Mouse (Mus musculus) midbrain, embryonic 14.5 days (tissue): Measurements from ENCODE around the gene Atp8a2. TPM values are rescaled to one million over a fixed set of nuclear protein-coding genes. Genes with fewer than 3 reads are reported as not detected.
"Not testable (repeated sequence)": the region's sequence is repeated elsewhere in the genome, so short reads cannot be mapped to it uniquely, and the experiment has no call there.

ENCODE experiments used
- ATAC-seq: fragments of 200-750 bp; cut with Nextera tagmentation; 2 replicates; pipeline ENCODE4 v1.8.0; 2017; ENCODE audit warnings: moderate number of reproducible peaks, moderate library complexity; ENCODE audit not compliant: low FRiP score, low TSS enrichment
- DNase-seq: peaks from one replicate; pipeline ENCODE4 v3.0.0-alpha.2; 2015
- H3K27ac ChIP-seq: fragments of 300-500 bp; sonication (generic); replicated peaks from 2 replicates; pipeline ENCODE4 v1.5.1; 2014; ENCODE audit warnings: mild to moderate bottlenecking, low read depth, low read length, moderate library complexity
- H3K27me3 ChIP-seq: fragments of 300-500 bp; sonication (generic); 2 replicates; pipeline ENCODE4 v1.6.1; 2014; ENCODE audit warnings: low read length, control low read depth, mixed read lengths; ENCODE audit not compliant: control insufficient read depth, insufficient read depth
- H3K36me3 ChIP-seq: fragments of 300-500 bp; sonication (generic); 2 replicates; pipeline ENCODE4 v1.6.1; 2014; ENCODE audit warnings: low read length, control low read depth; ENCODE audit not compliant: control insufficient read depth, insufficient read depth
- H3K4me1 ChIP-seq: fragments of 300-500 bp; sonication (generic); 2 replicates; pipeline ENCODE4 v1.6.1; 2014; ENCODE audit warnings: mild to moderate bottlenecking, antibody characterized with exemption, low read length, control low read depth; ENCODE audit not compliant: control insufficient read depth, insufficient read depth
- H3K4me2 ChIP-seq: fragments of 300-500 bp; sonication (generic); 2 replicates; pipeline ENCODE4 v1.6.1; 2014; ENCODE audit warnings: mild to moderate bottlenecking, low read length, moderate library complexity
- H3K4me3 ChIP-seq: fragments of 300-500 bp; sonication (generic); replicated peaks from 2 replicates; pipeline ENCODE4 v1.5.1; 2014; ENCODE audit warnings: low read depth, low read length
- H3K9ac ChIP-seq: fragments of 300-500 bp; sonication (generic); replicated peaks from 2 replicates; pipeline ENCODE4 v1.6.1; 2014; ENCODE audit warnings: mild to moderate bottlenecking, low read length, moderate library complexity
- H3K9me3 ChIP-seq: fragments of 300-500 bp; sonication (generic); 2 replicates; pipeline ENCODE4 v1.6.1; 2016; ENCODE audit warnings: low read length, control low read depth, mixed read lengths; ENCODE audit not compliant: control insufficient read depth
- WGBS: fragments of 180-500 bp; shearing (Covaris S2); extraction: QIAGEN DNeasy Blood & Tissue Kit; methylation state at CpG from one replicate; pipeline ENCODE4 v1.1.7; 2014; 5-methylcytosine and 5-hydroxymethylcytosine counted together
- polyA plus RNA-seq: library from polyadenylated mRNA; unstranded; fragments of >200 nt; fragmentation: Nextera tagmentation; extraction: Ambion mirVana; gene quantifications from 2 replicates; pipeline ENCODE4 v1.2.1, GENCODE M21; 2014

Gene Atp8a2
- polyA plus RNA-seq, 1 experiment from 2014 or later = 37.1 TPM

DNA sequence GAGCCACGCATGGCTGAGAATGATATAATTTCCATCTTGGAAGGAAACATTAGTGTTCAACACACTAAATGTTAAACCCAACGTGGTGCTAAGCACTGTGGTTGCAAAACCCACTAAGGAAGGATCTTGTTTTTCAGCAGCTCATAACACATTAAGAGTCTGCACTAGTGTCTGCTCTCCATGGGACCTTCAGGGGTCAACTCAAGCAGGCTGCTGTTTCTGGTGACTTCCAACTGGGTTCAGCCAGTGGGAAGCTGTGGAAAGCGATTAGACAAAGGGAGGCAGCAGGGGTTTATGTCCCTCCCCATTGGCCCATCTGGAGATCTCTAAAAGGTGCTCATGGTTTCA is 467.0 kb downstream of the Atp8a2 start:
- no peak overlapping the region for H3K4me2 ChIP-seq
- no peaks in the 10 kb centered on the region for H3K9me3 ChIP-seq
- ATAC-seq = no peak
- H3K36me3 ChIP-seq = no peaks in the 10 kb centered on the region
- 0 out of 2 replicates have a peak, but pooled peaks cover 4% of the 10 kb centered on the region for H3K4me1 ChIP-seq
- H3K27ac ChIP-seq = no peak overlapping the region
- no peak overlapping the region for H3K9ac ChIP-seq
- no peak for DNase-seq
- peaks cover 11% of the 10 kb centered on the region; the same call in 1 of the 2 replicates for H3K27me3 ChIP-seq
- no peak overlapping the region for H3K4me3 ChIP-seq
- WGBS = 60% methylated on average over 3 of the region's 3 CpGs

- no peak overlapping the region for H3K4me3 ChIP-seq
- H3K4me2 ChIP-seq = no peak overlapping the region
- 0 out of 2 replicates have a peak, but pooled peaks cover 4% of the 10 kb centered on the region for H3K4me1 ChIP-seq
- 71% methylated on average over 3 of the region's 3 CpGs for WGBS
- H3K27ac ChIP-seq = no peak overlapping the region
- H3K27me3 ChIP-seq = peaks cover 11% of the 10 kb centered on the region; the same call in 1 of the 2 replicates
- H3K9me3 ChIP-seq = no peaks in the 10 kb centered on the region
- no peaks in the 10 kb centered on the region for H3K36me3 ChIP-seq
- ATAC-seq (no peak), DNase-seq (no peak)
- H3K9ac ChIP-seq = no peak overlapping the region
These were observed 467.5 kb downstream of the Atp8a2 start for GRCm38 (mm10) chr14:59729298-59730042.

GRCm38 (mm10) chr14:59727016-59727415 is 470.0 kb downstream of the Atp8a2 start:
- no peaks in the 10 kb centered on the region for H3K4me1 ChIP-seq
- ATAC-seq = no peak
- no peak overlapping the region for H3K4me2 ChIP-seq
- no peak overlapping the region for H3K27ac ChIP-seq
- DNase-seq = no peak
- no peak overlapping the region for H3K4me3 ChIP-seq
- WGBS = 88% methylated on average over 4 of the region's 4 CpGs
- no peaks in the 10 kb centered on the region for H3K36me3 ChIP-seq
- H3K9ac ChIP-seq = no peak overlapping the region
- peaks cover 11% of the 10 kb centered on the region; the same call in 1 of the 2 replicates for H3K27me3 ChIP-seq
- H3K9me3 ChIP-seq = no peaks in the 10 kb centered on the region

- no peaks in the 10 kb centered on the region for H3K4me1 ChIP-seq
- ATAC-seq (no peak), DNase-seq (no peak)
- 83% methylated on average over 2 of the region's 2 CpGs for WGBS
- no peaks in the 10 kb centered on the region for H3K36me3 ChIP-seq
- no peak overlapping the region for H3K4me2 ChIP-seq
- H3K9me3 ChIP-seq = no peaks in the 10 kb centered on the region
- no peaks in the 10 kb centered on the region for H3K27me3 ChIP-seq
- no peak overlapping the region for H3K4me3 ChIP-seq
- H3K9ac ChIP-seq = no peak overlapping the region
- H3K27ac ChIP-seq = no peak overlapping the region
These were observed 473.8 kb downstream of the Atp8a2 start for GRCm38 (mm10) chr14:59723163-59723562.

DNA sequence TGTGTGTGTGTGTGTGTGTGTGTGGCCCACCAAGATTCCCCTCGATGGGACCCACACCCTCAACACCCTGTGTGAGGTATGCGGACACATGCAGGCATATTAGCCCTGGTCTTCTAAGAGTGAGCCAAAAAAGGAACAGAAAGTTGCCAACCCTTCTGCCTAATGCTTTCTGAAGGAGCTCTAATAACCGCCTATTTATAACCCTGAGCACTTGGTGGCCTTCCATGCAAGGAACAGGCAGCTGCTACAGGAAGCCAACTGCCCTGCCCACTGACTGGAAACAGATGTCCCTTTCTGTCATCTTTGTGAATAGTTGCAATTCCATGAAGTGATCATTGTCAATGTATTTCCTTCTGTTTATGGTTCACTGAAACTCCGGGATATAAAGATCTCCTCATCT is 475.0 kb downstream of the Atp8a2 start:
- Histone ChIP-seq H3K4me3 (no peak overlapping the region), H3K9ac (no peak overlapping the region), H3K9me3 (no peaks in the 10 kb centered on the region), H3K4me2 (no peak overlapping the region), H3K36me3 (no peaks in the 10 kb centered on the region), H3K4me1 (no peaks in the 10 kb centered on the region), H3K27ac (no peak overlapping the region), H3K27me3 (no peaks in the 10 kb centered on the region)
- 90% methylated on average over 4 of the region's 4 CpGs for WGBS
- DNase-seq (no peak), ATAC-seq (no peak)

DNA sequence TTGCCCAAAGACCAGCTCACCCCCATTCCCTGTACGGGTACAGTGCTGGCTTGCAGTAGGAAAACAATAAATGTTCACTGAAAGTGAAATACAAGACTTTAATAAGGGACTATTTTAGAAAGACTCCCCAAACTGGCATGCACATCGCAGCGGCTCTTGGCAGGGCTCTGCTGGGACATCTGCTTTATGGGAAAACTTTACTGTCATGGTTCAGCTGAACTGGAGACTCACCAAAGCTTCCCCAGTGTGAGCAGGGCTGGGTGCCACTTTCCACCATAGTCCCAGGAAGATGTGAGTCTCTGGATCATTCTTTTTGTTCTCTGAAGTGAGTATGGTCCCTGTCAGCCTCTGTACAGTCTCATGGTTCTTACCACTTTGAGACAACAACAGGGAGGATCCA is 475.6 kb downstream of the Atp8a2 start:
- no peak overlapping the region for H3K4me3 ChIP-seq
- no peaks in the 10 kb centered on the region for H3K9me3 ChIP-seq
- no peak overlapping the region for H3K9ac ChIP-seq
- H3K27me3 ChIP-seq = no peaks in the 10 kb centered on the region
- ATAC-seq (no peak), DNase-seq (no peak)
- no peaks in the 10 kb centered on the region for H3K36me3 ChIP-seq
- no peak overlapping the region for H3K27ac ChIP-seq
- no peak overlapping the region for H3K4me2 ChIP-seq
- WGBS = 87% methylated on average over 3 of the region's 3 CpGs
- H3K4me1 ChIP-seq = peaks cover 3% of the 10 kb centered on the region; the same call in 1 of the 2 replicates

DNA sequence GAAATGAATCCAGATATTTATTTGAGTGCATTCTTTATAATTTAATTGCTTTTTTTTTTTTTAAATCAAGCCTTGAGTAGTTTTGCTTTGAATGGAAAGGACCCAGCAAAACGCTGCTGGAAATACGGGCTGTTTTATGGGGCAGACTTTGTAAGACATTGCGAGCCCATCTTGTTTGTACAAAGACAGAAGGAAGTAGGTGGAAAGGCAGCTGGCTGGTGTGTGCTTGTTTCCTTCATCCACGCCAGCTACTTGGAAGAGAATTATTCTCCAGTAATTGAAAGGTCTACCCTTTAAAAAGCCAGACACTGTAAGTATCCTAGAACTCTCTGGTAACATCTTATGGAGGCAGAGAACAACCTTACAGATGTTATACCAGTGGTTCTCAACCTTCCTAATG is 476.6 kb downstream of the Atp8a2 start:
- WGBS = 96% methylated on average over 4 of the region's 4 CpGs

GRCm38 (mm10) chr14:59716443-59717085 is 480.4 kb downstream of the Atp8a2 start:
- not testable (repeated sequence) for H3K27me3 ChIP-seq, H3K9ac ChIP-seq, DNase-seq, H3K27ac ChIP-seq, H3K4me3 ChIP-seq, H3K9me3 ChIP-seq, H3K36me3 ChIP-seq, H3K4me2 ChIP-seq
- ATAC-seq = peak; percentile 68; the same call in 1 of the 2 replicates
- WGBS = 30% methylated on average over 3 of the region's 3 CpGs
- H3K4me1 ChIP-seq = peaks cover 14% of the 10 kb centered on the region

More for the DNA sequence above, 476.6 kb downstream of the Atp8a2 start:
- Histone ChIP-seq H3K4me1 (peaks cover 11% of the 10 kb centered on the region), H3K4me3 (no peak overlapping the region), H3K4me2 (no peak overlapping the region), H3K9ac (no peak overlapping the region), H3K9me3 (no peaks in the 10 kb centered on the region), H3K27ac (no peak overlapping the region), H3K36me3 (no peaks in the 10 kb centered on the region), H3K27me3 (no peaks in the 10 kb centered on the region)
- ATAC-seq (no peak), DNase-seq (no peak)
